Mouse (Mus musculus) embryonic facial prominence, embryonic 15.5 days (tissue): Measurements from ENCODE around the gene Mgarp. TPM values are rescaled to one million over a fixed set of nuclear protein-coding genes. Genes with fewer than 3 reads are reported as not detected.
"Not testable (repeated sequence)": the region's sequence is repeated elsewhere in the genome, so short reads cannot be mapped to it uniquely, and the experiment has no call there.

Experiments used
- ATAC-seq: fragments of 200-750 bp; cut with Nextera tagmentation; 2 replicates; pipeline ENCODE4 v1.8.0; 2017; ENCODE audit warnings: low read depth, moderate TSS enrichment; ENCODE audit not compliant: insufficient number of reproducible peaks, low FRiP score, low TSS enrichment
- H3K27ac ChIP-seq: fragments of 300-500 bp; sonication (generic); replicated peaks from 2 replicates; pipeline ENCODE4 v1.5.1; 2015; ENCODE audit warnings: mild to moderate bottlenecking, inconsistent platforms
- H3K27me3 ChIP-seq: fragments of 300-500 bp; sonication (generic); 2 replicates; pipeline ENCODE4 v1.6.1; 2015; ENCODE audit warnings: inconsistent platforms
- H3K36me3 ChIP-seq: fragments of 300-500 bp; sonication (generic); 2 replicates; pipeline ENCODE4 v1.6.1; 2015; ENCODE audit warnings: mild to moderate bottlenecking, inconsistent platforms
- H3K4me1 ChIP-seq: fragments of 300-500 bp; sonication (generic); 2 replicates; pipeline ENCODE4 v1.6.1; 2015; ENCODE audit warnings: inconsistent platforms
- H3K4me2 ChIP-seq: fragments of 300-500 bp; sonication (generic); replicated peaks from 2 replicates; pipeline ENCODE4 v1.6.1; 2015; ENCODE audit warnings: mild to moderate bottlenecking, inconsistent platforms
- H3K4me3 ChIP-seq: fragments of 300-500 bp; sonication (generic); replicated peaks from 2 replicates; pipeline ENCODE4 v1.5.1; 2015; ENCODE audit warnings: mild to moderate bottlenecking, inconsistent platforms
- H3K9ac ChIP-seq: fragments of 300-500 bp; sonication (generic); 2 replicates; pipeline ENCODE4 v1.6.1; 2015; ENCODE audit warnings: inconsistent platforms
- H3K9me3 ChIP-seq: fragments of 300-500 bp; sonication (generic); replicated peaks from 2 replicates; pipeline ENCODE4 v1.6.1; 2016; ENCODE audit warnings: inconsistent platforms
- WGBS: fragments of 180-500 bp; shearing (Covaris S2); methylation state at CpG from one replicate; pipeline ENCODE4 v1.1.7; 2015; 5-methylcytosine and 5-hydroxymethylcytosine counted together
- polyA plus RNA-seq: library from polyadenylated mRNA; unstranded; fragments of >200 nt; fragmentation: Nextera tagmentation; extraction: Ambion mirVana; gene quantifications from 2 replicates; pipeline ENCODE4 v1.2.1, GENCODE M21; 2015

Mgarp gene
- polyA plus RNA-seq, 1 experiment from 2014 or later: 5.7 TPM

DNA sequence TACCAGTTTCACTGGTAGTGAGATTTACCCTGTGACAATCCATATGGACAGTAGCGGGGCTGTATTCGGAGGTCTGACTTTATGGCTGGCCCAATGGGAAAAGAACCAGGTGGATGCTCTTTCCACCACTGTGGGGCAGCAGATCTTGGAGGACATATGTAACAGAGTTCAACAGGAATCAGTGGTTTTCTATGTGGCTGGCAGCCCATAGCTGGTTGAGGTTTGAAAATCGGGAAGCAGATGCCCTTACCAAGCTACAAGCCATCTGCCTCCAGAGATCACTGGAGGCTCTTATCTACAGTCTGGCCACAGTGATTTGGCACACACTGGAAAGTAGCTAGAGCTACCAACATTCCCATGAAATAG lies 31.0 kb downstream of the Mgarp start:
- H3K9ac ChIP-seq: no peak overlapping the region
- H3K4me2 ChIP-seq: peak overlapping the region; percentile 73
- H3K27ac ChIP-seq: no peak overlapping the region
- peaks cover 15% of the 10 kb centered on the region for H3K4me1 ChIP-seq
- H3K27me3 ChIP-seq: no peaks in the 10 kb centered on the region; the same call in 1 of the 2 replicates
- 5% methylated on average over 3 of the region's 3 CpGs for WGBS
- H3K4me3 ChIP-seq: peak overlapping the region; percentile 47
- no peaks in the 10 kb centered on the region for H3K9me3 ChIP-seq
- H3K36me3 ChIP-seq: no peaks in the 10 kb centered on the region
- ATAC-seq: no peak

DNA sequence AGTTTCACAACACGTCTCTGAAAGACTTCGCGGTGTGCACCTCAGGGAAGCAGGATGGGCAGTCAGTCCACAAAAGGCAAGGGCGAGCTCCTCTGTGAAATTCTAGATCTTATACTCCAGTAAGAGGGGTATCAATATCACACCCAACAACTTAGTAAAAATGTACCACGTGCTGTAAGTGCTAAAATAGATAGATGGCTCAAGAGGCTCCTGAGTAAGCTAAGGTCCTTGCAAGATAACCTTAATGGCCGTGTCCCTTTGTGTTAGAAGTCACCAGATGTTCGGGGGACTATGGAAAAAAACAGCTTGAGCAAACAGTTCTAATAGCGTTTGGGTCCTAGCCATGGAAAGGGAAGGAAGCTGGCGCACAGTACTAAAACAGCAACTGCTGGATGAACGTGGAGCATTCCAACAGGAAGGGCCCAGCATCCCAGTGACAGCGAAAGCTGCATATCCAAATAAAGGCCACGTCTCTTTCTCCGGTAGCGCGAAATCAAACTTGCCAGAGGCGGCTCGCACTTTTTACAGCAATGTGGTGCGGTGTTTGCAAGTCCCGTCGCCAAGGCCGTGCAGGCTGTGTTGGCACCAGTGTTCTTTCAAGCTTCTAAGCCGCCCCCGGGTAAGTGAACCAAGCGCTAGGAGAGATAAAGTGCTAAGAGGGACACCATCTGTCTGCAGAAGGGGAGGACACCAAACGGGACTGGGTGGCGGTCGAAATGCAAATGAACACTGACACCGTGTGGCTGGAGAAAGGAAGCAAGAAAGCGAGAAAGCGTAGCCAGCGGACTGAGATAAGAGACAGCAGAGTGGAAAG lies 31.6 kb downstream of the Mgarp start:
- peak; percentile 74 for ATAC-seq
- H3K9me3 ChIP-seq: no peaks in the 10 kb centered on the region
- H3K27me3 ChIP-seq: no peaks in the 10 kb centered on the region; the same call in 1 of the 2 replicates
- H3K27ac ChIP-seq: 0 out of 2 replicates have a peak overlapping the region, but pooled peaks have one; percentile 7
- H3K4me1 ChIP-seq: peaks cover 15% of the 10 kb centered on the region
- peak overlapping the region; percentile 13; the same call in 1 of the 2 replicates for H3K9ac ChIP-seq
- H3K4me2 ChIP-seq: peak overlapping the region; percentile 73
- H3K36me3 ChIP-seq: no peaks in the 10 kb centered on the region
- peak overlapping the region; percentile 47 for H3K4me3 ChIP-seq
- 4% methylated on average over 31 of the region's 31 CpGs for WGBS

DNA sequence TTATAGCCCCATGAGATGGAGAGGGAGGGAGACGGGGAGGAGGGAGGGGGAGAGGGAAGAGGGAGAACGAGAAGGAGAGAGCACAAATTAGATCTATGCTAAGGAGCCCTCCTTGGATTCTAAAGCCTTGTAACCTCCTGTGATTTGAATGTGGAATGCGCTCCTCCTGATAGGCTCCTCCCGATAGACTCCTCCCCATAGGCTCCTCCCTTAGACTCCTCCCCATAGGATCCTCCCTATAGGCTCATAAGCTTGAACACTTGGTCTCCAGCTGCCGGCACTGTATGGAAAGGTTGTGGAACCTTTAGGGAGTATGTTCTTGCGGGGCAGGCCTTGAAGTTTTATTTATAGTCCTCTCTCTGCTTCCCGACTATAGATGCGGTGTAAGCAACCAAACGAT lies 35.5 kb downstream of the Mgarp start:
- Histone ChIP-seq H3K27ac (no peak overlapping the region), H3K27me3 (no peaks in the 10 kb centered on the region; the same call in 1 of the 2 replicates), H3K36me3 (no peaks in the 10 kb centered on the region), H3K4me1 (peaks cover 22% of the 10 kb centered on the region), H3K9me3 (no peaks in the 10 kb centered on the region), H3K4me2 (0 out of 2 replicates have a peak overlapping the region, but pooled peaks have one; percentile 1), H3K4me3 (no peak overlapping the region), H3K9ac (no peak overlapping the region)
- whole genome bisulfite sequencing: 20% methylated on average over 9 of the region's 9 CpGs
- no peak for ATAC-seq

DNA sequence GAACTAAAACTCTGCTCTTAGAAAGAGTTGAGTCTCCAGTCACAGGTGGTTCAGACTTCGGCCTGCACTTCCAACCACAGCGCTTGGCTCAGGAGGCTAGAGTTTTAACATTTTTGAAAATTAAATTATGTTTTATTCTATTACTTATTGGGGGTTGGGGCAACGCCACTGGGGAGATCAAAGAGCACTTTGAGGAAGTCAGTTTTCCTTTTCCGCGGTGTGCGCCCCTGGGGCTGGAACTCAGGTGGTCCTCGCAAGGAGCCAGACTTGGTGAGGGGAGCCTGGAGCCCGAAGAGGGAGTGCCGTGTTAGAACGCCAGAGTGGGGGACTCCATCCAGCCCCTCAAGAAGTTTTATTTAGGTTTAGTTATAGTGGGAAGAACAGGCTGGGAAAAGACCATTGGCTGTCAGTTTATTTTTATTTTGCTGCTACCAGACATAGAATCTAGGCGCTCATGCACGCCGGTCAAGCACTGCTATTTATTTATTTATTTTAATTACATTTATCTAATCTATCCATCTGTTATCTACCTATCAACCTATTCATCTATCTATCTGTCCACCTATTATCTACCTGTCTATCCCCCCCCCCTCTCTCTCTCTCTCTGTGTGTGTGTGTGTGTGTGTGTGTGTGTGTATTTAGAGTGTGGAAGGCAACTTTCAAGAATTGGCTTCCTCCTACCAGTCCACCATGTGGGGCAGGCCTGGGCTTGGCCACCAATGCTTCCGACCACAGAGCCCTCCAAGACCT lies 36.8 kb downstream of the Mgarp start:
- Histone ChIP-seq H3K27ac (no peak overlapping the region), H3K36me3 (no peaks in the 10 kb centered on the region), H3K9me3 (no peaks in the 10 kb centered on the region), H3K9ac (no peak overlapping the region), H3K27me3 (no peaks in the 10 kb centered on the region), H3K4me2 (peak overlapping the region; percentile 68), H3K4me3 (peak overlapping the region; percentile 63), H3K4me1 (peaks cover 15% of the 10 kb centered on the region)
- ATAC-seq: no peak
- WGBS: 25% methylated on average over 14 of the region's 14 CpGs

DNA sequence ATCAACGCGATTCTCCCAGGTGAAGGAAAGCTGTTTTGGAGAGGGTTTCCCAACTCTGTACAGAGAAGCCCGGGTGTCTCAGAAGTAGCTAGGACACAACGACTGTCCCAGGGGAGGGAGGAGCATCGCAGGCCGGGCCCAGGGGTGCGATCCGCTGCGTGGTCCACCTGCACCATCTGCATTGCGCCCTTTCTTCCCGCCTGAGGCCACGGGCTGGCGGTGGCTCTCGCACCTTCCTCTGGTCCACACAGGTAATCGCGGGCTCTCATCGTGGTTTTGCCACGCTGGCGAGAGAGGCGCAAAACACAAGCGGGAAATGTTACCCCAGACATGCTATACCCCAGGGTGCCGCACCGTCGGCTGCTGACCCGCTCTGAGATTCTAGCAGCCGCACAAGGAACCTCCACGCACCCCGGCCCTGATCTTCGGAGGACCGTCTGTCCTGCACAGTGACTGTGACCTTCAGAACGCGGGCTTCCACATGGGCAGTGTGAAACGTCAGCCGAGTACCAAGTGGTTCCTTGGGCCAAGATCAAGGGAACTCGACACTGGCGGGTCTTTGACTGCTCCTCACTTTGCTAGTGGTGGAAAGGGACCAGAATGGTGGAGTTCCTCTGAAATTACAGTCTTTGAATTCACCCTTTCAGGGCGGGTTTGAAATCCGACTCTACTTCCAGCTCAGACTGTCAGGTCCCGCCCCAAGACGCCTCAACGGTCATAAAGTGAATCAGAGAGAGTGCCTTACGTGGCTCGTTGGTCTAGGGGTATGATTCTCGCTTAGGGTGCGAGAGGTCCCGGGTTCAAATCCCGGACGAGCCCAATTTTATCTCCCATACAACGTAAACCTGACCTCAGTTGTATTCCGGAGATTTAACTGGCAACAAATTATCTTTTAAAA lies 37.6 kb downstream of the Mgarp start:
- H3K4me2 ChIP-seq: peak overlapping the region; percentile 68
- no peaks in the 10 kb centered on the region for H3K27me3 ChIP-seq
- H3K4me1 ChIP-seq: 0 out of 2 replicates have a peak, but pooled peaks cover 10% of the 10 kb centered on the region
- peak; percentile 79 for ATAC-seq
- under 1% methylated on average over 50 of the region's 50 CpGs for WGBS
- peak overlapping the region; percentile 31 for H3K9ac ChIP-seq
- H3K36me3 ChIP-seq: no peaks in the 10 kb centered on the region
- no peaks in the 10 kb centered on the region for H3K9me3 ChIP-seq
- H3K27ac ChIP-seq: peak overlapping the region; percentile 74
- H3K4me3 ChIP-seq: peak overlapping the region; percentile 63

DNA sequence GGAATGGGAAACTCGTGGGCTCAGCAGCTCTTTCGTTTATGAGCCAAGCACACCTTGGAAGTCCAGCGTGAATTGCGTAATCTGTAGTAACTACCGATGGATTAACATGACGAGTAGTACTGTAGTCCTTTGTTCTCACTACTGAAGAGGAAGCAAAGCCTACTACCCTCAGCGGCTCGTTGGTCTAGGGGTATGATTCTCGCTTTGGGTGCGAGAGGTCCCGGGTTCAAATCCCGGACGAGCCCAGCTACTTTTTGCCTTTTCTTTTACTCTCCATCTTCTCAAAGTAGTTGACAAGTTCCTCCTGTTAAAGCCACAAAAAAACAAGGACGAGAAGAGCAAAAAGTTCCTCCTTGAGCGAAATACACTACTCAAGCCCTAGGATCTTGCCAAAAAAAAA lies 38.4 kb downstream of the Mgarp start:
- ATAC-seq: no peak
- WGBS: under 1% methylated on average over 15 of the region's 15 CpGs
- Histone ChIP-seq H3K9ac (no peak overlapping the region), H3K27me3 (no peaks in the 10 kb centered on the region), H3K9me3 (no peaks in the 10 kb centered on the region), H3K4me1 (0 out of 2 replicates have a peak, but pooled peaks cover 10% of the 10 kb centered on the region), H3K4me3 (peak overlapping the region; percentile 63), H3K27ac (no peak overlapping the region), H3K36me3 (no peaks in the 10 kb centered on the region), H3K4me2 (peak overlapping the region; percentile 68)

DNA sequence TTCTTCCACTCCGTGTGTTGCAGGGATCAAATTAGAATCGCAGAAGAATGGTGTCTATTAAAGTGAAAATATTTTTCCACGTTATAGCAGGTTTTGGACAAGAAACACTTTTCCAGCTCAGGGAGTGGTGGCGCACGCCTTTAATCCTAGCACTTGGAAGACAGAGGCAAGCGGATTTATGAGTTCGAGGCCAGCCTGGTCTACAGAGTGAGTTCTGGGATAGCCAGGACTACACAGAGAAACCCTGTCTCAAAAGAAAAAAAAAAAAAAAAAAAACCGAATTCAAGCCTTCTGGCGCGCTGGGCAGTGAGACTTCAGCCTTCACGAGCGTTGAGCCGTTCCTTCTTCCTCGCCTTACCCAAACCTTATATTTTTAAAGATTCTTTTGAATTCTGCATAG lies 38.9 kb downstream of the Mgarp start:
- H3K27me3 ChIP-seq: no peaks in the 10 kb centered on the region
- peak overlapping the region; percentile 63 for H3K4me3 ChIP-seq
- no peaks in the 10 kb centered on the region for H3K9me3 ChIP-seq

DNA sequence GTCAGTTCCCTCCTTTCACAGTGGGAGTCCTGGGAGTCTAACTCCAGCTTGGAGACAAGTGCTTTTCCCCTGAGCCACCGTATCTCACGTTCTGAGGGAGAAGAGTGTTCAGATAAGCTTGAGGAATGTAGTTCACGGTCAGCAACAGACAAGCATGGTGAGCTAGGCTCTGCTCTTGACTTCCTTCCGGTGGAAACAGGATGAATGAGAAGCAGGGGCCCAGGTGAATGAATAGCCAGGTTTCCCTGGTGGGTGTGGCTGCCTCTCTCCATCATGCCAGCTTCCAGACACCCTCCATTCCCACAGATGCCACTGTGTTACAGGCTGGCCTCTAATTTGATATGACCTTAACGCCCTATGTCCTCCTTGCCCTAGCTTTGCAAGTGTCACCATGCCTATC lies 39.5 kb downstream of the Mgarp start:
- no peak overlapping the region for H3K27ac ChIP-seq
- H3K9ac ChIP-seq: no peak overlapping the region
- no peak overlapping the region for H3K4me3 ChIP-seq
- H3K4me1 ChIP-seq: 0 out of 2 replicates have a peak, but pooled peaks cover 10% of the 10 kb centered on the region
- WGBS: 48% methylated on average over 5 of the region's 5 CpGs
- ATAC-seq: no peak
- no peaks in the 10 kb centered on the region for H3K36me3 ChIP-seq
- H3K27me3 ChIP-seq: no peaks in the 10 kb centered on the region
- H3K9me3 ChIP-seq: no peaks in the 10 kb centered on the region
- H3K4me2 ChIP-seq: no peak overlapping the region

More for the DNA sequence above, 38.9 kb downstream of the Mgarp start:
- Histone ChIP-seq H3K4me1 (0 out of 2 replicates have a peak, but pooled peaks cover 10% of the 10 kb centered on the region), H3K27ac (no peak overlapping the region), H3K36me3 (no peaks in the 10 kb centered on the region), H3K9ac (no peak overlapping the region), H3K4me2 (peak overlapping the region; percentile 68)
- 9% methylated on average over 14 of the region's 14 CpGs for WGBS
- ATAC-seq: no peak

DNA sequence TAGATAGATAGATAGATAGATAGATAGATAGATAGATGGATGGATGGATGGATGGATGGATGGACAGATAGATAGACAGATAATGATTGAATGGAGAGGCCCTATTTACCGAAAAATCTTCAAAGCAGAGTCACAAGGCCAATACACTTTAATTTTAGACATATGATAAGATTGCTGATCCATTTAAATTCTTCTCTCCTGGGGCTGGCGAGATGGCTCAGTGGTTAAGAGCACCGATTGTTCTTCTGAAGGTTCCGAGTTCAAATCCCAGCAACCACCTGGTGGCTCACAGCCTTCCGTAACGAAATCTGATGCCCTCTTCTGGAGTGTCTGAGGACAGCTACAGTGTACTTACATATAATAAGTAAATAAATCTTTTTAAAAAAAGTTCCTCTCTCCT lies 41.6 kb downstream of the Mgarp start:
- 87% methylated on average over 6 of the region's 6 CpGs for WGBS
- H3K9ac ChIP-seq: not testable (repeated sequence)

DNA sequence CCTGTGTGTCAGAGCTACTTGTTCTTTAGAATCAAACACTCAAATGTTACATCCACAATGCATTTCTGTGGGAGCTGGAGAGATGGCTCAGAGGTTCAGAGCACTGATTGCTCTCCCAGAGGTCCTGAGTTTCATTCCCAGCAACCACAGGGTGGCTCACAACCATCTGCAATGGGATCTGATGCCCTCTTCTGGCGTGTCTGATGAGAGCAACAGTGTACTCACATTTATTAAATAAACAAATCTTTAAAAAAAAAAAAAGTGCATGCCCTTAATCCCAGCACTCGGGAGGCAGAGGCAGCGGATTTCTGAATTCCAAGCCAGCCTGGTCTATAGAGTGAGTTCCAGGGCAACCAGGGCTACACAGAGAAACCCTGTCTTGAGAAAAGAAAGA lies 42.5 kb downstream of the Mgarp start:
- WGBS: 63% methylated on average over 3 of the region's 3 CpGs
- no peaks in the 10 kb centered on the region for H3K27me3 ChIP-seq
- H3K4me2 ChIP-seq: no peak overlapping the region
- H3K36me3 ChIP-seq: no peaks in the 10 kb centered on the region
- H3K4me3 ChIP-seq: no peak overlapping the region
- no peak for ATAC-seq
- H3K4me1 ChIP-seq: no peaks in the 10 kb centered on the region
- no peaks in the 10 kb centered on the region for H3K9me3 ChIP-seq
- no peak overlapping the region for H3K9ac ChIP-seq
- H3K27ac ChIP-seq: no peak overlapping the region

More for the DNA sequence above, 41.6 kb downstream of the Mgarp start:
- not testable (repeated sequence) for H3K27ac ChIP-seq, H3K4me3 ChIP-seq, H3K4me2 ChIP-seq, H3K4me1 ChIP-seq, H3K9me3 ChIP-seq, H3K27me3 ChIP-seq, H3K36me3 ChIP-seq, ATAC-seq
